Mouse (Mus musculus): ENCODE results near the gene Coro2a.

GRCm38 (mm10) chr4:46618196-46618817 lies 16.3 kb upstream of the Coro2a start:
- no peak for TF ChIP-seq CTCF (IDR thresholded peaks at IDR 0.05; ENCODE audit: extremely low read depth, insufficient read length, insufficient replicate concordance, low read depth, low read length)
- TF ChIP-seq POLR2A (IDR thresholded peaks at IDR 0.05; ENCODE audit: low read depth, low read length): no peak

Data from small intestine, adult 2 months (tissue).